Mouse (Mus musculus): Measurements from ENCODE around the gene Gm11213. TPM values are rescaled to one million over a fixed set of nuclear protein-coding genes. Genes with fewer than 3 reads are reported as not detected.

Gene Gm11213
- polyA plus RNA-seq, 1 experiment: not detected

DNA sequence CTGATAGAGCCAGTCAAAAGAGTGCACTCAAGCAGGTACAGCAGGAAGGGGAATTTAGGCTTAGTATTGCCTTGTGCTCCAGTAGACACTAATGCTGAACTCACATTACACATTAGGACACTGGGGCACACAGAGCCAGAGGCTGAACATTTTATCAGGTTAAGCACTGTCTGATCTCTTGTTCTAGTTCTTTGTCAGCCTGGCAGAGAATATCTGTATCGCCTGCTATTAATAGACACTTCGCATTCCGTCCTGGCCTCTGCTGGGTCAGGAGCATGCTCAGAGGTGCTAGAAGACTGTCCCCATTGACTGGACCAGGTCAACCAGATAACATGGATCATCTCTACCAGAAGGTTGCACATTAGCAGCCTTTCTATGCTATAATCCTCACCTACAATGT, 484 bp upstream of the Gm11213 start:
- Histone ChIP-seq H3ac (ENCODE audit: control insufficient read depth, insufficient read length, low read depth) (no peak overlapping the region), H3K36me3 (ENCODE audit: control insufficient read depth, insufficient read depth) (no peaks in the 10 kb centered on the region), H3K79me2 (ENCODE audit: control insufficient read depth, insufficient read depth) (no peaks in the 10 kb centered on the region), H3K79me3 (ENCODE audit: low read depth) (no peaks in the 10 kb centered on the region), H3K27me3 (ENCODE audit: control insufficient read depth, insufficient read depth, insufficient read length) (peaks cover 5% of the 10 kb centered on the region), H3K4me3 (ENCODE audit: insufficient read depth, poor library complexity, severe bottlenecking) (no peak overlapping the region)
- TF ChIP-seq MYOG (IDR thresholded peaks at IDR 0.05; ENCODE audit: control insufficient read depth, extremely low read depth, insufficient read length): no peak
- no peak for TF ChIP-seq MYOD1 (IDR thresholded peaks at IDR 0.05; ENCODE audit: control insufficient read depth, insufficient read length, low read depth)
- no peak for TF ChIP-seq FOSL1 (IDR thresholded peaks at IDR 0.05; ENCODE audit: insufficient read depth, low read length, poor library complexity, severe bottlenecking)
- no peak for TF ChIP-seq CTCF (IDR thresholded peaks at IDR 0.05; ENCODE audit: control insufficient read depth, insufficient read depth, insufficient read length)
- no peak for TF ChIP-seq USF1 (IDR thresholded peaks at IDR 0.05; ENCODE audit: low read depth)
- TF ChIP-seq CEBPB (IDR thresholded peaks at IDR 0.05; ENCODE audit: low read depth): no peak
- no peak for TF ChIP-seq MAX (IDR thresholded peaks at IDR 0.05)

DNA sequence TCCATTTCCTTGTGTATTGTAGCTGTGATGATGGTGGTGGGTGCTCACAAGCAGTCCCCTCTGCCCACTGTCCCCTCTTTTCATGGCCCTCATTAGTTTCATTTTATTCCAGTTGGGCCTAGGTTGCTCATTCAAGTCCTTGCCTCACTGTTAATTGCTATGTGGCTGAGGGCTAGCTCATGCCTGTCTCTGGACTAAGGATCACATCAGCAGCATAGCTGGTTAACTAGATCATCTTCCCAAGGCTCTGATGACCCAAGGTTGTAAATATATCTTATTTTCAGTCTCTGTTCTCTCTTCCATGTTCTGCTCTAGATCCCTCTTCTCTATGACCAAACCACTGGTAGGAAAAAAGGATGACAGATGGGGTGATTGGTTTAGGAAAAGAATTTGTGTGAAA, 3.8 kb downstream of the Gm11213 start:
- H3K27me3 ChIP-seq (ENCODE audit: control insufficient read depth, insufficient read depth, insufficient read length): no peaks in the 10 kb centered on the region
- H3ac ChIP-seq (ENCODE audit: control insufficient read depth, insufficient read length, low read depth): no peak overlapping the region
- H3K4me3 ChIP-seq (ENCODE audit: insufficient read depth, poor library complexity, severe bottlenecking): no peak overlapping the region
- TF ChIP-seq CEBPB (IDR thresholded peaks at IDR 0.05; ENCODE audit: low read depth) (no peak), MYOG (IDR thresholded peaks at IDR 0.05; ENCODE audit: control insufficient read depth, extremely low read depth, insufficient read length) (no peak), FOSL1 (IDR thresholded peaks at IDR 0.05; ENCODE audit: insufficient read depth, low read length, poor library complexity, severe bottlenecking) (no peak)
- H3K36me3 ChIP-seq (ENCODE audit: control insufficient read depth, insufficient read depth): no peaks in the 10 kb centered on the region
- no peaks in the 10 kb centered on the region for H3K79me3 ChIP-seq (ENCODE audit: low read depth)
- H3K79me2 ChIP-seq (ENCODE audit: control insufficient read depth, insufficient read depth): no peaks in the 10 kb centered on the region

- Histone ChIP-seq H3K36me3 (ENCODE audit: control insufficient read depth, insufficient read depth) (no peaks in the 10 kb centered on the region), H3K79me2 (ENCODE audit: control insufficient read depth, insufficient read depth) (no peaks in the 10 kb centered on the region), H3K4me3 (ENCODE audit: insufficient read depth, poor library complexity, severe bottlenecking) (no peak overlapping the region), H3ac (ENCODE audit: control insufficient read depth, insufficient read length, low read depth) (no peak overlapping the region), H3K27me3 (ENCODE audit: control insufficient read depth, insufficient read depth, insufficient read length) (no peaks in the 10 kb centered on the region), H3K79me3 (ENCODE audit: low read depth) (no peaks in the 10 kb centered on the region)
- TF ChIP-seq CEBPB (IDR thresholded peaks at IDR 0.05; ENCODE audit: low read depth) (no peak), FOSL1 (IDR thresholded peaks at IDR 0.05; ENCODE audit: insufficient read depth, low read length, poor library complexity, severe bottlenecking) (no peak), USF1 (IDR thresholded peaks at IDR 0.05; ENCODE audit: low read depth) (no peak), MAX (IDR thresholded peaks at IDR 0.05) (no peak), MYOG (IDR thresholded peaks at IDR 0.05; ENCODE audit: control insufficient read depth, extremely low read depth, insufficient read length) (no peak), CTCF (IDR thresholded peaks at IDR 0.05; ENCODE audit: control insufficient read depth, insufficient read depth, insufficient read length) (no peak), MYOD1 (IDR thresholded peaks at IDR 0.05; ENCODE audit: control insufficient read depth, insufficient read length, low read depth) (no peak)
These were observed 4.3 kb downstream of the Gm11213 start for GRCm38 (mm10) chr4:63600786-63601185.

GRCm38 (mm10) chr4:63596010-63596409, 9.1 kb downstream of the Gm11213 start:
- Histone ChIP-seq H3K4me3 (ENCODE audit: insufficient read depth, poor library complexity, severe bottlenecking) (no peak overlapping the region), H3K79me2 (ENCODE audit: control insufficient read depth, insufficient read depth) (no peaks in the 10 kb centered on the region), H3ac (ENCODE audit: control insufficient read depth, insufficient read length, low read depth) (no peak overlapping the region), H3K36me3 (ENCODE audit: control insufficient read depth, insufficient read depth) (no peaks in the 10 kb centered on the region), H3K27me3 (ENCODE audit: control insufficient read depth, insufficient read depth, insufficient read length) (no peaks in the 10 kb centered on the region), H3K79me3 (ENCODE audit: low read depth) (no peaks in the 10 kb centered on the region)
- TF ChIP-seq MYOG (IDR thresholded peaks at IDR 0.05; ENCODE audit: control insufficient read depth, extremely low read depth, insufficient read length) (no peak), MYOD1 (IDR thresholded peaks at IDR 0.05; ENCODE audit: control insufficient read depth, insufficient read length, low read depth) (no peak), CTCF (IDR thresholded peaks at IDR 0.05; ENCODE audit: control insufficient read depth, insufficient read depth, insufficient read length) (no peak), MAX (IDR thresholded peaks at IDR 0.05) (no peak), USF1 (IDR thresholded peaks at IDR 0.05; ENCODE audit: low read depth) (no peak), CEBPB (IDR thresholded peaks at IDR 0.05; ENCODE audit: low read depth) (no peak), FOSL1 (IDR thresholded peaks at IDR 0.05; ENCODE audit: insufficient read depth, low read length, poor library complexity, severe bottlenecking) (no peak)

DNA sequence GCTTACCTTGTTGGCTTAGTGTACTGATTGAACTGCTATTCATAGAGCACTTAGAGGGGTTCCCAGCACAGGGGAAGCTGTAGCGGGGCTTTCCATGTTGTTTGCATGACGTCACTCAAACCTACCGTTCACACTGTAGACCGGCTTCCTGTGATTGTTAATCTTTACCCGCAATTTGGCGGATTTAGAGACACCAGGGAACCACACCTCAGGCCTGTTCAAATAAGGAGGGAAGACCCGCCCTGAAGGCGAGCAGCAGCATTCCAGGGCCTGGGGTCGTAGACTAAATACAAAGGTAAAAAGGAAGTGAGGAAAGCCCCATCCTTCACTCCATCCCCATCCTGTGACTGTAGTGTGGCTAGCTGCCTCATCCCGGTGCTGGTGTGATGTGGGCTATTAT, 9.8 kb downstream of the Gm11213 start:
- Histone ChIP-seq H3K79me2 (ENCODE audit: control insufficient read depth, insufficient read depth) (no peaks in the 10 kb centered on the region), H3ac (ENCODE audit: control insufficient read depth, insufficient read length, low read depth) (no peak overlapping the region), H3K36me3 (ENCODE audit: control insufficient read depth, insufficient read depth) (no peaks in the 10 kb centered on the region), H3K4me3 (ENCODE audit: insufficient read depth, poor library complexity, severe bottlenecking) (no peak overlapping the region), H3K79me3 (ENCODE audit: low read depth) (no peaks in the 10 kb centered on the region), H3K27me3 (ENCODE audit: control insufficient read depth, insufficient read depth, insufficient read length) (no peaks in the 10 kb centered on the region)
- no peak for TF ChIP-seq MAX (IDR thresholded peaks at IDR 0.05)
- TF ChIP-seq CTCF (IDR thresholded peaks at IDR 0.05; ENCODE audit: control insufficient read depth, insufficient read depth, insufficient read length): no peak
- no peak for TF ChIP-seq MYOG (IDR thresholded peaks at IDR 0.05; ENCODE audit: control insufficient read depth, extremely low read depth, insufficient read length)
- no peak for TF ChIP-seq MYOD1 (IDR thresholded peaks at IDR 0.05; ENCODE audit: control insufficient read depth, insufficient read length, low read depth)
- no peak for TF ChIP-seq USF1 (IDR thresholded peaks at IDR 0.05; ENCODE audit: low read depth)

GRCm38 (mm10) chr4:63594459-63595110, 10.5 kb downstream of the Gm11213 start:
- TF ChIP-seq MYOG (IDR thresholded peaks at IDR 0.05; ENCODE audit: control insufficient read depth, extremely low read depth, insufficient read length) (no peak), USF1 (IDR thresholded peaks at IDR 0.05; ENCODE audit: low read depth) (no peak), FOSL1 (IDR thresholded peaks at IDR 0.05; ENCODE audit: insufficient read depth, low read length, poor library complexity, severe bottlenecking) (no peak), CTCF (IDR thresholded peaks at IDR 0.05; ENCODE audit: control insufficient read depth, insufficient read depth, insufficient read length) (no peak), CEBPB (IDR thresholded peaks at IDR 0.05; ENCODE audit: low read depth) (no peak), MYOD1 (IDR thresholded peaks at IDR 0.05; ENCODE audit: control insufficient read depth, insufficient read length, low read depth) (no peak), MAX (IDR thresholded peaks at IDR 0.05) (no peak)
- H3K79me3 ChIP-seq (ENCODE audit: low read depth): no peaks in the 10 kb centered on the region

More at GRCm38 (mm10) chr4:63594459-63595110, 10.5 kb downstream of the Gm11213 start:
- Histone ChIP-seq H3K4me3 (ENCODE audit: insufficient read depth, poor library complexity, severe bottlenecking) (no peak overlapping the region), H3K27me3 (ENCODE audit: control insufficient read depth, insufficient read depth, insufficient read length) (no peaks in the 10 kb centered on the region), H3K36me3 (ENCODE audit: control insufficient read depth, insufficient read depth) (no peaks in the 10 kb centered on the region), H3ac (ENCODE audit: control insufficient read depth, insufficient read length, low read depth) (no peak overlapping the region), H3K79me2 (ENCODE audit: control insufficient read depth, insufficient read depth) (no peaks in the 10 kb centered on the region)

Measured in C2C12 (cell line).